Mouse (Mus musculus) ES-E14 (cell line): Measurements from ENCODE around the gene Arid5b.

Source experiments
- CHD2 ChIP-seq: IDR thresholded peaks from 2 replicates; pipeline ENCODE4 v1.6.1; 2014; ENCODE audit warnings: mild to moderate bottlenecking, low read depth, low read length, inconsistent platforms
- HCFC1 ChIP-seq: IDR thresholded peaks from 2 replicates; pipeline ENCODE4 v1.6.1; 2012; ENCODE audit warnings: low read length, inconsistent platforms, borderline replicate concordance; ENCODE audit not compliant: insufficient read depth
- MAFK ChIP-seq: IDR thresholded peaks from 2 replicates; pipeline ENCODE4 v1.6.1; 2014; ENCODE audit warnings: mild to moderate bottlenecking, low read depth, low read length, inconsistent platforms; ENCODE audit not compliant: insufficient read depth
- ZC3H11A ChIP-seq: IDR thresholded peaks from 2 replicates; pipeline ENCODE4 v1.6.1; 2012; ENCODE audit warnings: low read depth, mild to moderate bottlenecking, inconsistent platforms, low read length, borderline replicate concordance
- ZNF384 ChIP-seq: IDR thresholded peaks from 2 replicates; pipeline ENCODE4 v1.6.1; 2012; ENCODE audit warnings: low read depth, low read length, inconsistent platforms

GRCm38 (mm10) chr10:68129651-68130050 is 148.9 kb downstream of the Arid5b start:
- TF ChIP-seq ZNF384 (no peak), ZC3H11A (no peak), HCFC1 (no peak), MAFK (no peak), CHD2 (no peak)
